In the genomic region with DNA sequence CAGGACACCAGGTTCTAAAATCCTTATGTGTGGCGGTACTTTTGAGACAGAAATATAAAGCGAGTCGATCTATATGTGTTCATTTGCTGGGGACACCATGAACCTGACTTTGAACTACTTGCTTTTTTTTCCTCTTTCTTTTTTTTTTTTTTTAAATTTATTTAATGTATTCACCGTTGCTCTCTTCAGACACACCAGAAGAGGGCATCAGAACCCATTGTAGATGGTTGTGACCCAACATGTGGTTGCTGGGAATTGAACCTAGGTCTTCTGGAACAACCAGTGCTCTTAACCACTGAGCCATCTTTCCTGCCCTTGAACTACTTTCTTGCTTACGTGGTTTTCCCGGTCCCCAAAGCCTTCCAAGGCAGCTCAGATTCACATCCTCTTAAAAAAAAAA, we compare ENCODE assay signal across 7 mouse cellular contexts. TPM values are rescaled to one million over a fixed set of nuclear protein-coding genes. Genes with fewer than 3 reads are reported as not detected.
DNase-seq lines count a peak whose midpoint lies in the region; ATAC-seq and TF ChIP-seq lines count a peak whose summit lies in the region.

No protein-coding gene starts in this region.

- TF ChIP-seq POLR2A in olfactory bulb, adult 2 months (IDR thresholded peaks at IDR 0.05; ENCODE audit: insufficient read depth, low read depth, low read length) = no peak

- TF ChIP-seq CTCF in lung, embryonic 14.5 days (IDR thresholded peaks at IDR 0.05; ENCODE audit: low read depth) = peak; percentile 18; the same call in 1 of the 2 replicates
- no peak for TF ChIP-seq CTCF in olfactory bulb, adult 2 months (IDR thresholded peaks at IDR 0.05; ENCODE audit: insufficient read depth, low read depth, low read length)

- peak overlapping the region; percentile 85 for H3K27ac ChIP-seq in lung, embryonic 14.5 days (ENCODE audit: low read depth)
- peak overlapping the region; percentile 88 for H3K27ac ChIP-seq in embryonic facial prominence, embryonic 15.5 days (replicated peaks)
- peak overlapping the region; percentile 80 for H3K27ac ChIP-seq in limb, embryonic 10.5 days
- peak overlapping the region; percentile 77 for H3K27ac ChIP-seq in olfactory bulb, adult 2 months (ENCODE audit: insufficient read depth, low read depth, low read length)

- no peaks in the 10 kb centered on the region for H3K36me3 ChIP-seq in lung, embryonic 14.5 days (ENCODE audit: insufficient read depth)
- 0 out of 2 replicates have a peak, but pooled peaks cover 3% of the 10 kb centered on the region for H3K36me3 ChIP-seq in embryonic facial prominence, embryonic 15.5 days
- peaks cover 31% of the 10 kb centered on the region for H3K36me3 ChIP-seq in limb, embryonic 10.5 days

- peak overlapping the region; percentile 72 for H3K4me2 ChIP-seq in lung, embryonic 14.5 days
- H3K4me2 ChIP-seq in embryonic facial prominence, embryonic 15.5 days (replicated peaks) = peak overlapping the region; percentile 75

- no peaks in the 10 kb centered on the region for H3K27me3 ChIP-seq in lung, embryonic 14.5 days (ENCODE audit: insufficient read depth, low read length)
- H3K27me3 ChIP-seq in embryonic facial prominence, embryonic 15.5 days = no peaks in the 10 kb centered on the region
- no peaks in the 10 kb centered on the region for H3K27me3 ChIP-seq in limb, embryonic 10.5 days (ENCODE audit: low read depth, poor library complexity, severe bottlenecking)

- peak overlapping the region; percentile 86 for H3K9ac ChIP-seq in lung, embryonic 14.5 days
- peak overlapping the region; percentile 85 for H3K9ac ChIP-seq in embryonic facial prominence, embryonic 15.5 days

- DNase-seq in lung, embryonic 14.5 days = no peak
- no peak for DNase-seq in lung, postnatal 10 days
- no peak for DNase-seq in limb, embryonic 10.5 days (ENCODE audit: low spot score)
- no peak for DNase-seq in embryo, embryonic 11 days
- no peak for DNase-seq in thymus, postnatal 10 days (ENCODE audit: low spot score in 2 of 2)

- H3K4me3 ChIP-seq in lung, embryonic 14.5 days (ENCODE audit: low read depth, low read length) = peak overlapping the region; percentile 97
- H3K4me3 ChIP-seq in embryonic facial prominence, embryonic 15.5 days (replicated peaks) = peak overlapping the region; percentile 96
- H3K4me3 ChIP-seq in limb, embryonic 10.5 days = peak overlapping the region; percentile 88
- peak overlapping the region; percentile 69 for H3K4me3 ChIP-seq in olfactory bulb, adult 2 months (ENCODE audit: insufficient read depth, low read depth, low read length)

- no peak for ATAC-seq in lung, embryonic 14.5 days (ENCODE audit: insufficient read depth)
- ATAC-seq in embryonic facial prominence, embryonic 15.5 days (ENCODE audit: insufficient number of reproducible peaks, low FRiP score, low TSS enrichment, low read depth) = no peak

- WGBS in lung, embryonic 14.5 days = 41% methylated on average over 6 of the region's 6 CpGs
- WGBS in embryonic facial prominence, embryonic 15.5 days = 43% methylated on average over 6 of the region's 6 CpGs
- WGBS in limb, embryonic 10.5 days = 51% methylated on average over 6 of the region's 6 CpGs
- WGBS in olfactory bulb, adult 2 months = 44% methylated on average over 6 of the region's 6 CpGs

- peaks cover 5% of the 10 kb centered on the region; the same call in 1 of the 2 replicates for H3K4me1 ChIP-seq in lung, embryonic 14.5 days (ENCODE audit: insufficient read depth)
- peaks cover 19% of the 10 kb centered on the region for H3K4me1 ChIP-seq in embryonic facial prominence, embryonic 15.5 days
- peaks cover 16% of the 10 kb centered on the region for H3K4me1 ChIP-seq in limb, embryonic 10.5 days
- H3K4me1 ChIP-seq in olfactory bulb, adult 2 months (ENCODE audit: control insufficient read depth, insufficient read depth, low read length) = peaks cover 5% of the 10 kb centered on the region; the same call in 1 of the 2 replicates

- H3K9me3 ChIP-seq in lung, embryonic 14.5 days (ENCODE audit: low read depth, low read length) = no peaks in the 10 kb centered on the region
- H3K9me3 ChIP-seq in embryonic facial prominence, embryonic 15.5 days (replicated peaks) = no peaks in the 10 kb centered on the region
- no peaks in the 10 kb centered on the region for H3K9me3 ChIP-seq in limb, embryonic 10.5 days (replicated peaks)

RNA-seq across cellular contexts. Expression of gene Mapk8ip3, which starts 0.5 kb away (rescaled TPM):
- polyA plus RNA-seq in lung, embryonic 14.5 days (2014; fragmentation: Nextera tagmentation; extraction: Ambion mirVana) = 32.1 and 34.2 TPM in 2 replicates
- polyA plus RNA-seq in embryonic facial prominence, embryonic 15.5 days (2015; fragmentation: Nextera tagmentation; extraction: Ambion mirVana) = 36.4 and 38.3 TPM in 2 replicates
- 32.1 and 39.3 TPM in 2 replicates for polyA plus RNA-seq in limb, embryonic 10.5 days (2016; fragmentation: Nextera tagmentation; extraction: Ambion mirVana)
- polyA plus RNA-seq in olfactory bulb, adult 2 months (2012; ENCODE audit: insufficient read depth, insufficient read length, low replicate concordance, missing spikeins) = 307 TPM in 1 of 2 replicates, not detected in the other

RNA-seq across cellular contexts. Expression of gene Jpt2, which starts 23.2 kb away (rescaled TPM):
- 140 and 142 TPM in 2 replicates for polyA plus RNA-seq in lung, embryonic 14.5 days (2014; fragmentation: Nextera tagmentation; extraction: Ambion mirVana)
- polyA plus RNA-seq in embryonic facial prominence, embryonic 15.5 days (2015; fragmentation: Nextera tagmentation; extraction: Ambion mirVana) = 148 and 166 TPM in 2 replicates
- polyA plus RNA-seq in limb, embryonic 10.5 days (2016; fragmentation: Nextera tagmentation; extraction: Ambion mirVana) = 369 and 370 TPM in 2 replicates
- not detected in 2 replicates for polyA plus RNA-seq in olfactory bulb, adult 2 months (2012; ENCODE audit: insufficient read depth, insufficient read length, low replicate concordance, missing spikeins)

RNA-seq across cellular contexts. Expression of gene Nme3, which starts 41.0 kb away (rescaled TPM):
- polyA plus RNA-seq in lung, embryonic 14.5 days (2014; fragmentation: Nextera tagmentation; extraction: Ambion mirVana) = 65.1 and 77.1 TPM in 2 replicates
- 48.2 and 52.0 TPM in 2 replicates for polyA plus RNA-seq in embryonic facial prominence, embryonic 15.5 days (2015; fragmentation: Nextera tagmentation; extraction: Ambion mirVana)
- polyA plus RNA-seq in limb, embryonic 10.5 days (2016; fragmentation: Nextera tagmentation; extraction: Ambion mirVana) = 43.6 and 47.0 TPM in 2 replicates
- not detected in 2 replicates for polyA plus RNA-seq in olfactory bulb, adult 2 months (2012; ENCODE audit: insufficient read depth, insufficient read length, low replicate concordance, missing spikeins)

RNA-seq across cellular contexts. Expression of gene Mrps34, which starts 42.4 kb away (rescaled TPM):
- 92.1 and 93.7 TPM in 2 replicates for polyA plus RNA-seq in lung, embryonic 14.5 days (2014; fragmentation: Nextera tagmentation; extraction: Ambion mirVana)
- polyA plus RNA-seq in embryonic facial prominence, embryonic 15.5 days (2015; fragmentation: Nextera tagmentation; extraction: Ambion mirVana) = 86.8 and 92.3 TPM in 2 replicates
- 104 and 105 TPM in 2 replicates for polyA plus RNA-seq in limb, embryonic 10.5 days (2016; fragmentation: Nextera tagmentation; extraction: Ambion mirVana)
- not detected in 2 replicates for polyA plus RNA-seq in olfactory bulb, adult 2 months (2012; ENCODE audit: insufficient read depth, insufficient read length, low replicate concordance, missing spikeins)

RNA-seq across cellular contexts. Expression of gene Eme2, which starts 42.4 kb away (rescaled TPM):
- 21.2 and 23.3 TPM in 2 replicates for polyA plus RNA-seq in lung, embryonic 14.5 days (2014; fragmentation: Nextera tagmentation; extraction: Ambion mirVana)
- polyA plus RNA-seq in embryonic facial prominence, embryonic 15.5 days (2015; fragmentation: Nextera tagmentation; extraction: Ambion mirVana) = 28.5 and 32.6 TPM in 2 replicates
- polyA plus RNA-seq in limb, embryonic 10.5 days (2016; fragmentation: Nextera tagmentation; extraction: Ambion mirVana) = 22.1 and 30.6 TPM in 2 replicates
- polyA plus RNA-seq in olfactory bulb, adult 2 months (2012; ENCODE audit: insufficient read depth, insufficient read length, low replicate concordance, missing spikeins) = not detected in 2 replicates

Comparison
In these comparisons a context has a peak if more than half of its experiments do, and no peak if none do; other contexts are left out.
1. RNA of gene Jpt2, which starts 23.2 kb away (polyA plus RNA-seq): 369 to 370 TPM in limb, embryonic 10.5 days, 148 to 166 TPM in embryonic facial prominence, embryonic 15.5 days and 140 to 142 TPM in lung, embryonic 14.5 days; not detected in olfactory bulb, adult 2 months; every median in the first group is over 100 times any median in the second.
2. RNA of gene Nme3, which starts 41.0 kb away (polyA plus RNA-seq): 65.1 to 77.1 TPM in lung, embryonic 14.5 days, 48.2 to 52.0 TPM in embryonic facial prominence, embryonic 15.5 days and 43.6 to 47.0 TPM in limb, embryonic 10.5 days; not detected in olfactory bulb, adult 2 months; every median in the first group is over 10 times any median in the second.
3. Peak in every context shown above with its lines, with median percentiles within 50 percentile points of each other: H3K27ac ChIP-seq and H3K4me3 ChIP-seq.